Mouse (Mus musculus): Measurements from ENCODE around the gene Lpcat1. TPM values are rescaled to one million over a fixed set of nuclear protein-coding genes. Genes with fewer than 3 reads are reported as not detected.

Gene Lpcat1
- polyA plus RNA-seq, 1 experiment from 2014 or later = 85.3 TPM

DNA sequence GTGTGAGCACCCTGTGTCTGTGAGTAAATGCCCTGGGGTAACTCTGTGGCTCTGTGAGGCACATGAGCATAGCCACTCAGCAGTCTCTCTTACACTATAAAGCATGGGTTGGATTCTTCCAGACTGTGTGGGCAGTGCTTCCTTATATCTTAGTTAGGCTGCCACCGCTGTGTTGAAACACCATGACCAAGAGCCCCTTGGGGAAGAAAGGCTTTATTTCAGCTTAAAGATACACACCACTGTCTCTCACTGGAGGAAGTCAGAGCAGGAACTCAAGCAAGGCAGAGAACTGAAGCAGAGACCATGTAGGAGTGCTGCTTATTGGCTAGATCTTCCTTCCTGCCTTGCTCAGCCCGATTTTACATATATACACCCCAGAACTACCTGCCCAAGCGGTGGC, 23.0 kb downstream of the Lpcat1 start:
- Histone ChIP-seq H3K27me3 (ENCODE audit: insufficient read depth, low read length) (no peaks in the 10 kb centered on the region), H3K9me3 (ENCODE audit: low read depth, low read length) (no peaks in the 10 kb centered on the region; the same call in 1 of the 2 replicates), H3K9ac (no peak overlapping the region), H3K27ac (ENCODE audit: low read depth) (no peak overlapping the region), H3K4me1 (ENCODE audit: insufficient read depth) (no peaks in the 10 kb centered on the region), H3K36me3 (ENCODE audit: insufficient read depth) (peaks cover 88% of the 10 kb centered on the region), H3K4me3 (ENCODE audit: low read depth, low read length) (no peak overlapping the region), H3K4me2 (no peak overlapping the region)
- 85% methylated on average over 3 of the region's 3 CpGs for WGBS
- no peak for DNase-seq
- no peak for ATAC-seq (ENCODE audit: insufficient read depth)
- TF ChIP-seq CTCF (IDR thresholded peaks at IDR 0.05; ENCODE audit: low read depth) = no peak

DNA sequence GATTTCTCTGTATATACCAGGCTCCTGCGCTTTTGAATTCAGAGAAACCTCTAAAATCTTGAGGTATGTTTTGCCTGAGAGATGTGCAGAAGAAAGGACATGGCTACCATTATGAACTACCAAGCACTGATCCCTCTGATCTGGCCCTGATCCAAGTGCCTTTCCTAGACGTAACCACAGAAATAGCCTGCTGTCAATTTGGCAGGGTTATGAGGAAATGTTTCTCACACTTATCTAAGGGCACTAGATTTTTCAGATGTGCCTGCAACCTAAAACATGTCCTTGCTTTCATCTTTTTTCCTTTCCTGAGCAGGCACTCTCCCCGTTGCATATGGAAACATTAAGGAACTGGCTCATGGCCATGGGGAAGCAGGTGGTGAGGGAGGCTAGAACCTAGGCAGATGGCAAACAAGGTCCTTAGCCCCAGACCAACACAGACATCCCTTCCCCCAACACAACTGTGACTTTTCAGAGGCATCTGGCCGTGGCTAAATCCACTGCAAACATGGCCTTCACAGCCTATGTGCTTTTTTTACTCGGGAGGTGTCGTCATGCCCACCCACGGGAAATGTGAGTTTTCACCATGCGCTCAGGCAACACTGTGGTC, 23.7 kb downstream of the Lpcat1 start:
- Histone ChIP-seq H3K9ac (no peak overlapping the region), H3K9me3 (ENCODE audit: low read depth, low read length) (no peaks in the 10 kb centered on the region; the same call in 1 of the 2 replicates), H3K4me2 (no peak overlapping the region), H3K36me3 (ENCODE audit: insufficient read depth) (peaks cover 88% of the 10 kb centered on the region), H3K27ac (ENCODE audit: low read depth) (no peak overlapping the region), H3K4me3 (ENCODE audit: low read depth, low read length) (no peak overlapping the region), H3K27me3 (ENCODE audit: insufficient read depth, low read length) (no peaks in the 10 kb centered on the region), H3K4me1 (ENCODE audit: insufficient read depth) (no peaks in the 10 kb centered on the region)
- no peak for TF ChIP-seq CTCF (IDR thresholded peaks at IDR 0.05; ENCODE audit: low read depth)
- DNase-seq (no peak), ATAC-seq (ENCODE audit: insufficient read depth) (no peak)
- WGBS = 76% methylated on average over 8 of the region's 8 CpGs

DNA sequence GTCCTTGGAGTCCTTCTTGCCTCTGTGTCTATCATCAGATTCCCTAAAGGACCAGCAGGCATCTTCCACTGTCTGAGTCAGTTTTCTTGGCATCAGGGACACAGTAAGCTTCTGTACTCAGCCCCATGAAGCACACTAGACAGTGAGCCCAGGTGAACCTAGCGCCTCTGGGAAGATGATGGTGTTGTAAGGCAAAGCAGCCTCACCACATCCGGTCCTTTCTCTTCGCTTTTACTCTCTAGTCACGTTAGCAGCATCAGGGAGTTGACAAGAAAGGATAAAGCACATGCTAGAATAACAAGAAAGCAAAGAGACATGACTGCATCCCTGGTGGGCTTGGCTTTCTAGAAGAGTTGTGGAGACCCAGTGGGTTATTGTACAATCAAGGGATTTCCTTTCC, 26.2 kb downstream of the Lpcat1 start:
- no peak overlapping the region for H3K27ac ChIP-seq (ENCODE audit: low read depth)
- H3K9me3 ChIP-seq (ENCODE audit: low read depth, low read length) = no peaks in the 10 kb centered on the region
- H3K4me2 ChIP-seq = no peak overlapping the region
- no peaks in the 10 kb centered on the region for H3K27me3 ChIP-seq (ENCODE audit: insufficient read depth, low read length)
- no peak overlapping the region for H3K4me3 ChIP-seq (ENCODE audit: low read depth, low read length)
- DNase-seq (no peak), ATAC-seq (ENCODE audit: insufficient read depth) (no peak)
- TF ChIP-seq CTCF (IDR thresholded peaks at IDR 0.05; ENCODE audit: low read depth) = no peak
- no peaks in the 10 kb centered on the region for H3K4me1 ChIP-seq (ENCODE audit: insufficient read depth)
- H3K36me3 ChIP-seq (ENCODE audit: insufficient read depth) = peaks cover 89% of the 10 kb centered on the region
- 88% methylated on average over 4 of the region's 4 CpGs for WGBS
- H3K9ac ChIP-seq = no peak overlapping the region

- ATAC-seq (ENCODE audit: insufficient read depth) (no peak), DNase-seq (no peak)
- no peaks in the 10 kb centered on the region for H3K4me1 ChIP-seq (ENCODE audit: insufficient read depth)
- H3K9me3 ChIP-seq (ENCODE audit: low read depth, low read length) = no peaks in the 10 kb centered on the region
- no peak for TF ChIP-seq CTCF (IDR thresholded peaks at IDR 0.05; ENCODE audit: low read depth)
- H3K9ac ChIP-seq = no peak overlapping the region
- H3K27ac ChIP-seq (ENCODE audit: low read depth) = no peak overlapping the region
- H3K27me3 ChIP-seq (ENCODE audit: insufficient read depth, low read length) = no peaks in the 10 kb centered on the region
- no peak overlapping the region for H3K4me2 ChIP-seq
- H3K36me3 ChIP-seq (ENCODE audit: insufficient read depth) = peaks cover 89% of the 10 kb centered on the region
- WGBS = 87% methylated on average over 9 of the region's 9 CpGs
- no peak overlapping the region for H3K4me3 ChIP-seq (ENCODE audit: low read depth, low read length)
Measured at GRCm38 (mm10) chr13:73494528-73494927, 27.5 kb downstream of the Lpcat1 start.

DNA sequence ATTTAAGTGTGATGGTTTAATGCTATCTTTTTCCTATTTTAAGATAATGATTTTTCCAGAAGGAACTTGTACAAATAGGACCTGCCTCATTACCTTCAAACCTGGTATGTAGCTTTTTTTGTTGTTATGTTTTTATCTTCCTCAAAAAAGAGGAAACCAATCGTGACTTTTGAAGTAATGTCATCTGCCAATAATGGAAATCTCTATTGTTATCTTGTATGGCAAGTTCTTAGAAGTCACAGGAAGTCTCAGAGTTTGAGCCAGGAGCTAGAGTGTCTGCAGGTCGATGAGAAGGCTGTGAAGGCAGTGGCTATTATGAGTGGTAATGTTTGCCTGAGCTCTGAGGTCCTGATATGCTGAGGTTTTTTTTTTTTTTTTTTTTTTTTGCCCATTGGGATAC, 29.1 kb downstream of the Lpcat1 start:
- Histone ChIP-seq H3K9me3 (ENCODE audit: low read depth, low read length) (no peaks in the 10 kb centered on the region), H3K4me3 (ENCODE audit: low read depth, low read length) (no peak overlapping the region), H3K36me3 (ENCODE audit: insufficient read depth) (peaks cover 78% of the 10 kb centered on the region), H3K4me1 (ENCODE audit: insufficient read depth) (no peaks in the 10 kb centered on the region), H3K27me3 (ENCODE audit: insufficient read depth, low read length) (no peaks in the 10 kb centered on the region), H3K9ac (no peak overlapping the region), H3K4me2 (no peak overlapping the region), H3K27ac (ENCODE audit: low read depth) (no peak overlapping the region)
- DNase-seq = no peak
- no peak for TF ChIP-seq CTCF (IDR thresholded peaks at IDR 0.05; ENCODE audit: low read depth)
- no peak for ATAC-seq (ENCODE audit: insufficient read depth)
- 61% methylated on average over 2 of the region's 2 CpGs for WGBS

- ATAC-seq (ENCODE audit: insufficient read depth) (peak; percentile 66), DNase-seq (no peak)
- no peaks in the 10 kb centered on the region for H3K4me1 ChIP-seq (ENCODE audit: insufficient read depth)
- WGBS = 58% methylated on average over 6 of the region's 6 CpGs
- TF ChIP-seq CTCF (IDR thresholded peaks at IDR 0.05; ENCODE audit: low read depth) = no peak
- H3K27ac ChIP-seq (ENCODE audit: low read depth) = no peak overlapping the region; the same call in 1 of the 2 replicates
- H3K9ac ChIP-seq = no peak overlapping the region
- peaks cover 70% of the 10 kb centered on the region for H3K36me3 ChIP-seq (ENCODE audit: insufficient read depth)
- no peak overlapping the region for H3K4me2 ChIP-seq
- no peaks in the 10 kb centered on the region for H3K27me3 ChIP-seq (ENCODE audit: insufficient read depth, low read length)
- H3K9me3 ChIP-seq (ENCODE audit: low read depth, low read length) = no peaks in the 10 kb centered on the region
- H3K4me3 ChIP-seq (ENCODE audit: low read depth, low read length) = no peak overlapping the region
Measured at GRCm38 (mm10) chr13:73499893-73500604, 33.1 kb downstream of the Lpcat1 start.

DNA sequence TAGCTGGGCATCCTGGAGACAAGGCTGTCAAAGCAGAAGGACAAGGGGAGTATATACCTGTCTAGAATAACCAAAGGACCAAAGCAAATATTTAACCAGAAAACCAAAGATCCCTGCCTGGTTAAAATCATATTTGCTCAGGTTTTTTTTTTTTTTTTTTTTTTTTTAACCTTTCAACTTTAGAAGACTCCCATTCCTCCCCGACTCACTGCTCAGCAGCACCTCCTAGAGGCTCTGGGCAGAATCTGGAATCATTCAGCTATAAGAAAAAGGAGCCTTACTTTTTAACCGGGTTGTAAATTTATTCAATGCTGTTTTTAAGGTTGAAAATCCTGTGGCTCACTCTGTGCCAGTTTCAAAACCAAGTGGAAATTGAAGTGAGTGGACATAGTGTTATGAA, 35.7 kb downstream of the Lpcat1 start:
- ATAC-seq (ENCODE audit: insufficient read depth) (no peak), DNase-seq (peak; percentile 56)
- Histone ChIP-seq H3K36me3 (ENCODE audit: insufficient read depth) (peaks cover 66% of the 10 kb centered on the region), H3K4me2 (no peak overlapping the region), H3K27ac (ENCODE audit: low read depth) (no peak overlapping the region), H3K4me3 (ENCODE audit: low read depth, low read length) (no peak overlapping the region), H3K9me3 (ENCODE audit: low read depth, low read length) (no peaks in the 10 kb centered on the region), H3K4me1 (ENCODE audit: insufficient read depth) (no peaks in the 10 kb centered on the region), H3K9ac (no peak overlapping the region), H3K27me3 (ENCODE audit: insufficient read depth, low read length) (no peaks in the 10 kb centered on the region)
- peak; percentile 28 for TF ChIP-seq CTCF (IDR thresholded peaks at IDR 0.05; ENCODE audit: low read depth)
- 64% methylated on average over 2 of the region's 2 CpGs for WGBS

All from lung, embryonic 14.5 days (tissue).